Mouse (Mus musculus) cerebellum, adult 9-10 months (tissue): Measurements from ENCODE around the gene Stard3.

ENCODE experiments used
- DNase-seq: peaks from one replicate; pipeline ENCODE4 v3.0.0; 2022

The Stard3 gene

GRCm38 (mm10) chr11:98400816-98401215, 42.6 kb downstream of the Stard3 start:
- DNase-seq, result no peak

DNA sequence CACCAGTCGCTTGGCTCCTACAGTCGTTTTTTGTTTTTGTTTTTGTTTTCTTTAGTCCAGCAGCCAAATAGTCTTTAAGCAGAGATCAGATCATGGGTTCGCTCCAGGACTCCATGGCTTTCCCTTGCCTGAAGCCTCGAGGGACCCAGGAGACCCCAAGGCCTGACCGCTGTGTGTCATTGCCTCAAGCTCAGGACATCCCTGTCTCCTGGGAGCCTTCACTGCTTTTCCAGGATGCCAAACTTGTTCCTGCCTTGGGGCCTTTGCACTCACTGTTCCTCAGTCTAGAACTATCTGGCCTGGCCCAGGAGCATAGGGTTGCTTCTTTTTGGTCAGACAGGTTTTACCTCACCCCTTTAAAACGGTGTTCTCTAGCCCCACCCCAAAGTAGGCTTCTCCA, 48.5 kb downstream of the Stard3 start:
- DNase-seq, result no peak

GRCm38 (mm10) chr11:98408872-98409271, 50.7 kb downstream of the Stard3 start:
- no peak for DNase-seq

GRCm38 (mm10) chr11:98409341-98409822, 51.2 kb downstream of the Stard3 start:
- DNase-seq, result no peak

- DNase-seq, result no peak
These were observed 54.2 kb downstream of the Stard3 start, which contains the start of gene Erbb2 for GRCm38 (mm10) chr11:98412273-98412796. TSS of gene Erbb2 (plus strand) at chr11:98412470.

GRCm38 (mm10) chr11:98412797-98413301, 54.7 kb downstream of the Stard3 start:
- no peak for DNase-seq

DNA sequence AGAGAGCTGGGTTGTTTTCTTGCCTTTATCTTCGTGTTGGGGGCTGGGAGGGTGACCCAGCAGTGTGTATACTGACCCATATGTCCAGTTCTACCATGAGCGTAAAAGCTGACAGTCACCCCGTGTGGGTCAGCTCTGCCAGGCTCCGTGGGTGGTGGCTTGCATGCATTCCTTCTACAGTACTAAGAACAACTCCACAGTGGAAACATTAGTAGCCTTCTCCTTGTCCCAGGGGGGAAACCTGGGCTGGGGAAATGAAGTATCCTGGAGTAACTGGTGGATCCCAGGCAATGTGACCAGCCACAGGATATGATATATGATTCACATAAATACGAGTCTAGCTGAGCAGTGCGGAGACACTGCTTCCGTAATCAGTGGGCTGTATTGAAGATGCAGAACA, 55.6 kb downstream of the Stard3 start:
- no peak for DNase-seq

DNA sequence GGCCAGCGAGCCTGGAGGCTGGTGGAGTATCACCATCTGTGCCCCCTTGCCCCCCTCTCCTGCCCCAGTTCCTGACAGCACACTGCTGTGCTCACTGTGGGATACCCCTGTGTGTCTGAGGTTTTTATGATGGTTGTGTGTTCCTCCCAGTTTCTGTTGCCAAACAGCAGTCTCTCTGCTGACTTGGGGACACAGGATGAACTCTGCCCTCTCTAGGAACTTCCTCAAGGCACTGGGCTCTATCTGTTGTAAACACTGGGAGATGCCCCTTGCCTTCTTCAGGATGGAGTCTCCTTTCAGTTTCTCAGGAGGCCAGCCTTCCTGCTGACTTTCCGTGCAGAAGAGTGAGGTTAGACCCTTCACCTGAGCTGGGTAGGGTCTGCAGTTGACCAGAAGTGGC, 56.0 kb downstream of the Stard3 start:
- DNase-seq, result no peak

- DNase-seq, result no peak
These were observed 58.9 kb downstream of the Stard3 start for GRCm38 (mm10) chr11:98417074-98417473.

GRCm38 (mm10) chr11:98418273-98418672, 60.1 kb downstream of the Stard3 start:
- no peak for DNase-seq

- DNase-seq, result no peak
These were observed 60.9 kb downstream of the Stard3 start for GRCm38 (mm10) chr11:98418939-98419547.

DNA sequence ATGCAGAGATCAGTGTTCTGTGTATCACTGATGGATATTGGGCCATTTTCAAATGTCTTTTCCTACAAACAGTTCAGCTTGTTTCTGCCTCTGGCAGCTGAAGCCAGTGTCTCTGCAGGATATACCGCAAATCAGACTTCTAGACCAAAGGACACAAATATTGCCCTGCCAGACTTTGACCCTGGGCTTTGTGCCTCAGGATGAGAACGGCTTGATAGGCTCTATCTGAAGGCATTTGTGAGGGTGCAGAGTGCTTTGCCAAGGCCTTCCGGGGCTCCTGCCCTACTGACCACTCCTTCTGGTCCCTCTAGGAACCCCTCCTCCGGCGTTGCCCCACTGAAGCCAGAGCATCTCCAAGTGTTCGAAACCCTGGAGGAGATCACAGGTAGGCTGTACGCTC, 68.4 kb downstream of the Stard3 start:
- no peak for DNase-seq

DNA sequence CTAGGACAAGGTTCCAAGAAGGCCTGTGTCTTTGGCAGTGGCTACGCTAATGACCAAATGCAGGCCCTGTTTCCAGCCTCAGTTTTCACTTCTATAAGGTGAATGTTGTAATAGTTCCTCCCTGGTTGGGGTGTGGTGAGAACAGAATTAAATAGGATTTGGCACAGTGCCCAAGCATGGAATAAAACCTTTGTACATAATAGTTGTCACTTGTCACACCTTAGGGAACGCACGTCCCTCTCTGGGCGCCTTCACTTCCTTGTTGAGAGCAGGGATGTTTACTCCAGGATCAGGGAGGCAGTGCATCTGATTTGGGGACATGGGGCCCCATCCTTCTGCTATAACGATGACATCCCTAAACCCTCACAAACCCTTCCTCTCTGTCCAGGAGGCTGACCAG, 70.3 kb downstream of the Stard3 start:
- no peak for DNase-seq
